Mouse (Mus musculus) hematopoietic stem cell, adult 5-6 weeks (primary cell): ENCODE measurements around the gene Gapt. TPM values are rescaled to one million over a fixed set of nuclear protein-coding genes. Genes with fewer than 3 reads are reported as not detected.

Source experiments
- ATAC-seq, 2 experiments: fragments of 125-278 bp in 1 of 2; replicated peaks in 1 of 2; 2 replicates each; pipeline ENCODE4 v1.8.0; 2016 to 2017; ENCODE audit warnings: inconsistent platforms in 2 of 2, mild to moderate bottlenecking in 2 of 2, moderate number of reproducible peaks in 2 of 2, low read depth in 1 of 2, moderate TSS enrichment in 1 of 2; ENCODE audit not compliant: low FRiP score in 2 of 2, poor library complexity in 2 of 2, severe bottlenecking in 2 of 2, insufficient read depth in 1 of 2, low TSS enrichment in 1 of 2
- total RNA-seq: library from RNA; stranded (forward); fragments of 172-1452, 232-1000 nt; gene quantifications from 2 replicates; pipeline ENCODE4 v1.2.3, GENCODE M21; 2017

Gene Gapt
- total RNA-seq, 1 experiment from 2014 or later, result 3.2 TPM

DNA sequence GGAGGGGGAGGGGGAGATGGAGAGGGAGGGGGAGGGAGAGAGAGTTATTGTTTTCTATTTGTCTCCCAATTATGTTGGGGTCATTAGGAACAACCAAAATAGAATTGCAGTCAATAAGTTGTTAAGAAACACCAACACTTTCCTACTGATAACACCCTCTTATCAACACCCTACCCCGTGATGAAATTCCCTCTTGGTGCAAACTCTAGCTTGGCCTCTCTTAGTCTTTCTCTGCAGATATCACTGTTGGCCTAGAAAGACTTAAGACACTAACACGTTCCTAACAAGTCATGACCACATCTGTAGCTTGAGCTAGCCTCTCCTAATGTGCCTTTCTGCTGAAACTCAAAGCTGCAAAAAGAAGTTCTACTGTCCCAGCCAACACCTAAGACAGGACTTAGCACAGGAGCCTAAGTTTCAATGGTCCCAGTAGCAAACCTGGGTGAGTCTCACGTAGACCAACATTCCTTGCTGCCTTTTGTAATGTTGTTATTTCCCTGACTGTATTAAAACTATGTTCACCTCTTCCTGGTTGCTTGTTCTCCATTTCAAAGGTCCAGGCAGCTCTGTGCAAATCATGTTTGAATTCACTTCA, 11.1 kb upstream of the Gapt start:
- ATAC-seq, result no peak

DNA sequence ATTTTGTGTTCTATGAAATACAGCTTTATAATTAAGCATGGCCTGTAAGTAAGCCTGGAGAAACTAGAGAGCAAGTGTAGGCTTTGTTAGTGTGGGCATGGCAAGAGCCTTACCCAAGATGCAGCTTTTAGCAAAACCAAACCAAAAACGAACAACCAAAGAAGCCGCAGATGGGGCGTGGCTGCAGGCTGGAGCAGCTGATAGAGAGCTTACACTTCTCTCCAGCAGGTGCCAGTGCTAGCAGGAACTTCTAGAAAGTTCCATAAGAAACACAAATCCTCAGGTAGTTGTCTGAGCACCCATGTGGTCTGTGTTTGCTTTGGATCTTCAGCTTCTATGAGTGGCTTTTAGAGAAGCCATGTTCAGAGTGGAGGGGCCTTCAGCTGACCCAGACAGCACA, 9.5 kb upstream of the Gapt start:
- ATAC-seq, result no peak

DNA sequence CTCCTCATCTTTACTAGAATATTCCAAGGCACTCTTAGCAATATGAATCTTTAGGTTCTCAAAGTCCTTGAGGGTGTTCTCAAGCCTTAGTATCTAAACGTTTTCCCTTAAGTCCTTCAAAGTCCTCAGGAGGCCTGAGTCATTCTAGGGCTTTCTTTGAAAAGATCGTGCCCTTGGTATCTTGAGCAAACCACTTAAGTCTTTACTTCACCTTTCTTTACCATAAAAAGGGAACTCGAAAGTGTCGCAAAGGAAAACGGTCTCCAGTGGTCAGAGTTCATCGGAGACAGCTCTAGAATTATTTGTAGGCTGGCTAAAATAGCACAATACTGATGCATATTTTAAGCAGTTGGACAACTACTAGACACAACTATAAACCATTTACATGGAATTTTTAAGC, 6.7 kb upstream of the Gapt start:
- ATAC-seq, result peak; percentile 58 to 77

DNA sequence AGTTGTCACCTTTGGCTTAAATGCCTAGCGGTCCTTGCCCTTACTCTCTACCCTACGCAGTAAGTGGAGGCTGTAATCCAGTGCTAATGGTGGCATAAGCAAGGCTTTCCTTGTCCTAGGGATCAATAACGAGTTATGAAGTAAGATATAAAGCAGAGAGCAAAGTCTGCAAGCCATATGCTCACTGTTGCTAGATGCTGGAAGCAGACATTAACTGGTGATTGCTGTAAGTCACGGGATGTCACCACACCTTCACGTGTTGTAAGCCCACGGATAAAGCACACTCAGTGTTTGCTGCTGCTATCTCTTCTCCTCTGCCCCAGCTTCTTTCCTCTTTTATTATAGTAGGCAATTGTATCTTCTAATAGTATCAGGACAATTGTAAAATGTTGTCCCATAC, 5.9 kb downstream of the Gapt start:
- ATAC-seq, result no peak

DNA sequence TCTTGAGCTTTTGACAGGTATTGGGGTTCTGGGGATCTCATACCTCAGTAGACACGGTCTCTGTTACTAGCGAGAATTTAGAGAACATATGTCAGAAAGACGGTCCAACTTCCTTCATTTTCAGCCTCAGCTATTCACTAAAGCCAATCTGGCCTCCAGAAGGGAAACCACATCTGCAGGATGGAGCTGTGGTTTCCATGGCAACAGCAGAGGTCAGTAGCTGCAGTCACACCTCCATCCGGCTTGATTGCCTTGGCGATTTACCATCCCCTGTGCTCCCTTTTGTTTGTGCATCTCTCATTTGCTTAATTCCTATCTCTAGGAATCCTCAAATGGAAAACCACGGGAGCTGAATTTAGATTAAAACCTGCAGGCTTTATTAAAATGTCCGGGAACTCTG, 10.3 kb downstream of the Gapt start:
- ATAC-seq, result peak; percentile 42 to 58; a peak in 3 of 4 replicates

DNA sequence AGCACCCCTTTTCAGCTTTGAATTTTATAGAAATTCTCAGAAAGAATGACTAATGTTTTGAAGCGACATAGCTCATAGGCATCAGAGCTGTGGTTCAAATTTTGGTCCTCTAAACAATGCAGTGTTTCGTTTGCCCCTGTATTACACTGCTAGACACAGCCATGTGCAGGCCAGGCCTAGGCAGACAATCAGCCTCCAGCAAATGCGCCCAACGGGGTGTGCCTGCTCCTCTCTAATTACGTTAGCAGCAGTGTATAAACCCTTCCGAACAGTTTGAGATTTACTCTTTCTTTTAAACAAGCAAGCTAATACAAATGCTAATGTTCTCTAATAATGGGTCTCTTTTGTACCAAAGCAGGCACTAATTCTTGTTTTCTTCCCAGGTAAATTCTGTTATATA, 14.4 kb downstream of the Gapt start:
- ATAC-seq, result no peak

DNA sequence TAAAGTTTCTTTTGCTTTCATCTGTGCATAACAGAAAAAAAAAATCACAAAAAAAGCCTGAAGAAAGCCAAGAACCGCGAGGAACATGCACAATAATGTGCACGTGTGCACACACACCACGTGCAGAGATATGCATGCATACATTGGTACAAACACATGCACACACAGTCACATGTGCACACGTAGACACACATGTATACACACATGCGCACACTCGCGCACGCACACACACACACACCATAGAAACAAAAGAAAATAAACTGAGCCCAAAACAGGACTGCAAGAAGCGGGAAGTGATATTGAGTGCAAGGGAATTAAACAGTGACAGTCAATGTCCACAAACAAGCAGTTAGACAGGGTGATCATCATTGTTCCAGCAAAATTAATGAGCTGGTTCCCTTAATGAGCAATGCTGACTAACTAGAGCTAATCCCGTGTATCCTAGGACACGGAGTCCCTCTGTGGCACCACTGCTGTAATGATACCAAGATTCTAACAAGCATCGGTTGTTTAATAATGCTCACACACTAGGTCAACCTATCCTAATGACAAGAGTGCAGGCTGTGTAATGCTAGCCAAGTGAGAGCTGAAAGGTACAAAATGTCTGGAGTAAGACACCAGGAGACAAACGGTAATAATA, 23.9 kb downstream of the Gapt start:
- ATAC-seq, result no peak

DNA sequence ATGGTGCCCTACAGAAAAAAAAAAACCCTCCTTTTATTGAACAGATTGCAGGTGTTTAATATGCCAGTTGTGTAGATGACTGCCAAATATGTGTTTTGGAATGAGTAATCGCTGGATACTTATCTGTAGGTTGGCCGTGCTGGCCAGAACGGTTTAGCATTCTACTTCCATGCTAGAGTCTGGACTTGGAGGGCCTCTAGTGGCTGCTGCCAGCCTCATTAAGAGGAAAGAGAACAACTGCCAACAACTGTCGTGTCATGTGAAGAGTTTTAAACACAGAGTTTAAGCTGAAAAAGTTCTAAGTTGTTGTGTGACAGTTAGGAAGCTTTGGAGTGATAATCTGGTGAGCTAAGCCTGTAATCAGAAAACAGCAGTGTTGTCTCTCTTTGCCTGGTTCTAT, 38.3 kb downstream of the Gapt start:
- ATAC-seq, result no peak

DNA sequence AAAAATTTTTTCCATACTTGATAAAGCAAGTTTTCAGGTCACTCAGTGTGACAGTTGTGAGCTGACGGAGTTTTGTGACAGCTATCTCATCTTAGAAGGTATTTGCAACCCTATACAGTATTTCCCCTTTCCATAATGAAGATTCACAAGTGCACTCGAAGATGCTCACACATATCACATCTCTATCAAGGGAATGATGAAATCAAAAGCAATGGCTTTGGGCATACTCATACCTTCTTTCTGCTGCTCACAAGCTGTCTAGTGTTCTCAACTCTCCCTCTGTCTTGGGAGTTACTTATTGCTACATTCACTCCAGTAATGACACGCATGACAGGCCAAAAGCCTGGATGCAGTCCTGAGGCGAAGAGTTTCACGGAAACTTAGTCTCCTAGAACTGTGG, 49.8 kb downstream of the Gapt start:
- ATAC-seq, result no peak

Other genes with a start within 250 kb of the Gapt start
- gene Rab3c, start 76.2 kb downstream of the Gapt start, total RNA-seq, result not detected in 2 replicates
- 60.7 and 68.9 TPM in 2 replicates for gene Plk2, start 37.8 kb upstream of the Gapt start, total RNA-seq